Mouse (Mus musculus): ENCODE data around the gene Tmem63c.
A peak's percentile ranks its signal among the peaks of the same experiment; 100 is the strongest.

The Tmem63c gene

DNA sequence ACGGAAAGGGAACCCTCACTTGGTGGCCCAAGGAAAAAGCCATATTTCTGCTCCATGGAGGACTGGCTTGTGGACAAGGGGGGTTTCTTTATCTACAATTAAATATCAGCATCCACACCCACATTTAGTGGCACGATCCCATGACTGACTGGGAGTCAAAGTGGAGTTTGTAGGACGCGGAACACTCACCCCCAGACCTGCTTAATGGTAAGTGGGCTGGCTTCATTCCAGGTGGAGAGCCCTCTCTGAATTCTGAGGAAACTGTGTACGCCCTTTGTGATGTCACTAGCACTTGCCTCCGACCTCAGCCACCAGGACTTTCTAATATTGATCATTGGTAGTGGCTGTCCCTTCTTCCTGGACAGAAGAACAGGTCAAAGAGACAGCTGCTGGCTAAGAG lies at the start of gene Tmem63c:
Gene Tmem63c (plus strand): TSS at position 301 of the 400 bp plus-strand sequence.
- DNase-seq (ENCODE audit: low spot score in 2 of 2): no peak

DNA sequence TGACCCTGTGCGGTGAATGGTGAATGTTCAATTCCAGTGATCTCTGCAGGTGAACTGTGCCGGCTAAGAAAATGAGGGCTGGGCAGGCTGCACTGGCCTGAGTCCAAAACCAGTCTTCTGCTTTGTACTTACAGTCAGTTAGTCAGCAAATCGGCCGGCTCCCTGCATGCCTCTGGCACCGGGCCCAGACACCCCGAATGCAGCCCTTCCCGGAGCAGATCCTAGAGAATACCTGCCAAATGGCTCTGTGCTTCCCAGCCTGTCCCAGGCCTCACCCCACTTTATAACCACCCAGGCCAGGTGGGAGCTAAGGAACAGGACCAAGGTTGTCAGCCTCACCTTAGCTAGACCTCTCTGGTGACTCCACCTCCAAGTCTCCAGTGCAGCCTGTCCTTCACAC lies 47.9 kb upstream of the Tmem63c start:
- DNase-seq (ENCODE audit: low spot score in 2 of 2): peak; percentile 73

DNA sequence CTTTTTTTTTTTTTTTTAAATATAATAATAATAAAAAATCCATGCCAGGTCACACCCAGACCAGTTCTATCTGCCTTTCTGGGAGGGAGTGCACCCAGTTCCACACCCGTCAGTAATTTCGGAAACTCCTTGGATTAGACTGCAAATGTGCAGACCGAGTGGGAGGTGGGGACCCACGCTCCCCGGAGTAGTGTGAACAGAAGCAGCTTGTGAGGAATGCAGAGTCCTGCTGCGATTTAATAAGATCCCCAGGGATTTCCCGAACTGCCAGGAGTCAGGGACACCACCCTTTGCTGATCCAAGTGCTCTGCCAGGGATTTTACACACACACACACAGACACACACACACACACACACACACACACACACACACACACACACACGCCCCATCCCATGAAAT lies 47.4 kb upstream of the Tmem63c start:
- DNase-seq (ENCODE audit: low spot score in 2 of 2): peak; percentile 72 to 78

DNA sequence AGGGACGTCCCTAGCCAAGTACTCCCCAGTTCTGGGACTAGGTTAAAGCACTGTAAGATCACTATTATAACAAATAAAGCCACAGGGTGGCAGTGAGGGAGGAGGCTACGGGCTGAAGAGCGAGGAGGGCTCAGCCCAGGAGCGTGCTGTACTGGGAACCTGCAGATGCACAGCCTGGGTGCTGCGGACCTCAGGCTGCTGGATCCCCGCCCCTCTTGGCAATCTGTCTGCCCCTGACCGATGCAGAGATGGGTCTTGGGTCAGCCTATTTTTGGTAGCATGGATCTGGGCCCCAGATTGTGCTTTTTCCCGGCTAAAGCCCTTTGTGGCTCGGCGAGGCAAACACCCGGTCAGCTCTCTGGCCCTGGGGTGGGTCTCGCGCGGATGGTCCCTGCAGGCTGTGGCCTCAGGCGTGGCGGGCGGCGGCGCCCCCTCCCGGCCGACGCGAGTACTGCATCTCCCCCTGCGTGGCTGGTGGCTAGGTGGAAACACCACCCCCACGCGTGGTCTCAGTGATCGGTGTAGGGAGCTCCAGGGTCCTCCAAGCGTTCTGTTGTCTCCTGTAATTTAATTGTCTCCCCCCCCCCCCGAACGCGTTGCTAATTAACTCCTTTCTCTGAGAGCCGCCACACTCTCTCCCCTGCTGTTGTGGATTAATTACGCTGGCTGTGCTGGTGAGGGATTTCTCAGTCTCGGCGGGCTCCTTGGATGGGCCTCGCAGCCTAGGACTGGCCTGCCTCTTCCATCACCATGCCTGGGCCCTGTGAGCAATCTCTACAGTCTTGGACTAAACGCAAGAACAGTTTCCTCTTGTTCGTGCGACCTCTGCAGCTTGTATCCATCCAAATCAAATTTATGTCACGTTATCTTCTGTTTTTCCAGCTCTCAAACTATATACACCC lies 46.5 kb upstream of the Tmem63c start:
- peak; percentile 72 to 76 for DNase-seq (ENCODE audit: low spot score in 2 of 2)

DNA sequence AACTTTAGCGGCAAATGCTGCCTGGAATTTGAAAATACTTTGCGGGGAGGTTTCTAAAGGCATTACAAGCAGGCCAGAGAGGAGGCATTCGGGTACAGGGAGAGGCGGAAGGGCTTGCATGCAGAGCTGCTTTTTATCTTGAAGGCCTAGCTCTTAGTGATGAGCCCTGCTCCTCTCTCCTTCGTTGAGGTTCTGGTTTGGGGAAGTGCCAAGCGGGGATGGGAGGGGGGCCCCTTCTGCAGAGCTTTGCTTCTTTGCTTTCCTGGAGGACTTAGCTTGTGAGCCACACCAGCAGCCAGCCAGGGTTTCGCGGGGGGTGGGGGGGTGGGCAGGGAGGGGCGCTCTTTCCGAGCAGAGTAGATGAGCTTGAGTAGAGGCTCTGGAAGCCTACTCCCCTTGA lies 45.4 kb upstream of the Tmem63c start:
- no peak for DNase-seq (ENCODE audit: low spot score in 2 of 2)

DNA sequence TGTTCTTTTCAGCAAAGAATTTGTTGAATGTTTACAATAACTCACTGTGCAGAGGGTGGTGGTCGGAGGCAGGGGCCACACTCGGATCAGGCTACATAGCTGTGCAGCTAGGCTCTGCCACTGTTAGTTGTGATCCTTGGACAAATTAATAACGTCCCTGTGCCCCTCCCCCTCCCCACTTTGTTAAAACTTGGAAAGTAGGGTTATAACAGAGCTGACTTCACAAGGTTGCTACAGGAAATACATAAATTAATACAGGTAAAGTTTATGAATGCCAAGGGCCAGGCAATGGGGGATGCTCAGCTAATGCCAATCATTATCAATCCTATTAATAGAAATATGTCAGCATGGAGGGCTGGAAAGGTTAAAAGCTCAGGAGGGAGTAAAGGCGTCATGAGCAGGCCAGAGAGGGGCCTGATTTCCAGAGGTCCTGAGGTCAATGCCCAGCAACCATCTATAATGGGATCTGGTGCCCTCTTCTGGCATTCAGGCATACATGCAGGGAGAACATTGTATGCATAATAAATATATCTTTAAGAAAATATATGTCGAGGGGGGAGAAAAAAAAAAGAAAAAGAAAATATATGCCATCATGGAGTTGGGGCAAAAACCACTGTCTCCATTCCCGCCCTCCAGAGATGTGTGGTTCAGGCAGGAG lies 44.5 kb upstream of the Tmem63c start:
- no peak for DNase-seq (ENCODE audit: low spot score in 2 of 2)

- DNase-seq (ENCODE audit: low spot score in 2 of 2): peak; percentile 83 to 89
Measured at GRCm38 (mm10) chr12:86977833-86978232, 43.3 kb upstream of the Tmem63c start.

DNA sequence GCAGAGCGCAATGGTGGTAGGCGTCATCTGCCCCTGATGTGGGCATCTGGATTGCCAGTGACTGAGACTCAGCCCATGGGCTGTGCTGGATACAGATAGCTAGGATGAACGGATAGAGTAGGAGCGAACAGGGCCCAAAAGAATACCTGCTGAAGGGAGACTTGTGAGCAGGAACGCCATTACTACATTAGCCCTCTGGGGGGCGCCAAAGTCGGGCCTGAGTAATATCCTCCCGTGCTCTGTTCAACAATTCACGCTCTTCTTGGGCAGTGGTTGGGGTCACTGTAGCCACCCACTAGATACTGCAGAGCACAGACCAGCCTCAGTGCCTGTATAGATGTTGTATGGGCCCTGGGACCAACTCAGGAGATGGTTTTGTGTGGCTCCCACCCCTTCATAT lies 40.0 kb upstream of the Tmem63c start:
- DNase-seq (ENCODE audit: low spot score in 2 of 2): no peak

DNA sequence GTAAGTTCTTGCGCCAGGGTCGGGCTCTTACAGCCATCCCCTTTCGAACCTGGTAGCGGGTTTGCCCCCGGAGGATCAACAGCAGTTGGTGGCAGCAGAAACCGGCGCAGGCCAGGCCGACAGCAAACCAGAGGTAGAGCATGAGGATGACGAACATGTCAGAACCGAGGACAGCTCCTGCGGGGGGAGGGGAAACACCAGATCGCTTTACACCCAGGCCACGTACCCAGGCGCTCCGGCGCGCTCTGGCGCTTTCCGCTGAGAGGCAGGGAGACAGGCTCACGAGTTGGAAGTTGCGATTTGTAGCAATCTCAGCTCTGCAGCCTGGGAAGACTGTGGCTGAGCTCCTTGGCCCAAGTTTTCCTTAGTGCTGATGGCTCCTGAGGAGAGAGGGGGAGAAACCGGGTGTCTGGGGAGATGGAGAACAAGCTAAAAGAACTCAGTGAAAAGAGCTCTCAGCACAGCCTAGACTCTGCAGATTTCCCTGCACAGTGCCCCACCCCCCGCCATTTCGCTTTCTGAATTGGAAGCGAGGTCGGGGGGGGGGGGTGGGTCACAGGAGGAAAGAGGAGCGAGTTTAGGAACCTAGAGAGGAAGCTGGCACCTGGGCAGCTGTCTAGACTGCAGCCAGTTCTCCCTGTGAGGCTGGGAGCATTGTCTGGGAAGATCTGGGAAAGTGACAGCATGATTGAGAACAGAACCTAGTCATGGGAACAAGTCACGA lies 37.5 kb upstream of the Tmem63c start:
- DNase-seq (ENCODE audit: low spot score in 2 of 2): peak; percentile 65 to 66

DNA sequence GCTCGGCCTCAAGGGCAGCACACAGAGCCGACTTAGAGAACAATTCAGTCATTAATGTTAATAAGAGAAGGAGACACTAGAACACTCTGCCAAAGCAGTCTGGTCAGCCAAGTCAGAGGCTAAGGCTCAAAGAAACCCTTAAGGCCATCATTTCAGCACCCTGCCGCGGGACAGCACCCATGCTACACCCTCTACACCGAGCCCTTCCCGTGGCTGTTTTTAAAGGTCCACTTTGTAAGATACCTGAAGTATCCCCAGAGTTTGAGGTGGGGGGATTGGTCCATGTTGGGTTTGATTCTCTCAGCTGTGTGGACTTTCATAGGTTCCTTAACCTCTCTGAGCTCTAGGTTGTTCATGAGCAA lies 37.0 kb upstream of the Tmem63c start:
- DNase-seq (ENCODE audit: low spot score in 2 of 2): no peak

DNA sequence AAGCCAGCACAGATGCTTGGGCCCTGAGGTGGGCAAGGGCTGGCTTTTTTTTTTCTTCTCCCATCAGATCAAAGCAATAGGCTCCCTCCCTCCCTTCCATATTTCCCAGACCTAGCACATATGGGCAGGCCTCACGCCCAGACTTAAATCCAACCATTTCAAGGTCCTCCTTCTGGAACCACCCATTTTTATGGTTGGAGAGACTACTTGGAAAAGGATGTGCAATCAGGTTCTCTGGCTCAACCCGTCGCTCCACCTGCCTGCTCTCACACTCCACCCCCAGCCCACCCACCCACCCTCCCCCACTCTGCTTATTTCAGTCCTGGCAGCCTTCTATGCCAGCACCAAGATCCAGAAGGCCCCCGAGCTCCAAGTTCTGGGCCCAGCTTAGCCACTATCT lies 34.6 kb upstream of the Tmem63c start:
- DNase-seq (ENCODE audit: low spot score in 2 of 2): no peak

- no peak for DNase-seq (ENCODE audit: low spot score in 2 of 2)
Measured at GRCm38 (mm10) chr12:86988227-86988626, 32.9 kb upstream of the Tmem63c start.

- DNase-seq (ENCODE audit: low spot score in 2 of 2): no peak
Measured at GRCm38 (mm10) chr12:86989378-86989777, 31.8 kb upstream of the Tmem63c start.

DNA sequence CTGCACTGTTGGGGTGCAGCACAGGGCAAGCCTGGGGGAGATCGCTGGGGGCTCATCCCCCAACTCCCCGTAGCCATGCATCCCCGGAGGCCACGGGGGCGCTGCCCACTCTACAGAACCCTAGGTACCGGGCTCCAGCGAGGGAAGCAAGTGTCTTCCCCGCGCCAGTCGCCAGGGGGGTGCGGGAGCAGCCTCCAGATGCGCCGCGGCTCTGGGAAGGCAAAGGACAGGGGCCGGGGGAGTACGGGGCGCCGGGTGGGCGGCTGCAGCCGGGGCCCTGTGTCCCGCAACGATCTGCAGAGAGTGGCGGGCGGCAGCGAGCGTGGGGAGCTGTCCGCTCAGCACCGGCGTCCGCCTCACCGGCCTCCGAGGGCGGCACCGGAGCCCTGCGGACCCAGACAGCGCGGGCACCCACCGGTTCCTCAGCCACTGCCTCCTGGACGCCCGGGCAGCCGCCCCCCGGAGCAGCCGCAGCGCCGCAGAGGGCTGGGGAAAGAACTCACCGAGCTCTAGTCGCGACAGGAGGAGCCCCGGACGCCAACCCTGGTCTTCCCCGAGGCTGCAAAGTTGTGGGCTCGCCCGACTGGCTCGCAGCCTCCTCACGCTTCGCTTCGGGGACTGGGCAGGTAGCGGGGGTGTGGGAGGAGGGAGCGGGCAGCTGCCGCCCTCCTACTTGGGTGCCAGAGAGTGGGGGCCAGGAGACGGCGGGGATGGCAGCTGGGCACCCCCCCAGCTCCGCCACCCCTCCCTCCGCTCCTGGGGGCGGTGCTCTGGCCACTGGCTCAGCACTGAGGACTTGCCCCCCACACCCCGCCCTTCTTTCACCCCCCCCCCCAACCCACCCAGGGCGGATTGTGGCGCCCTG lies 31.0 kb upstream of the Tmem63c start, which contains the start of gene Zdhhc22:
Gene Zdhhc22 (minus strand): TSS at position 541 of the 865 bp plus-strand sequence.
- no peak for DNase-seq (ENCODE audit: low spot score in 2 of 2)

- no peak for DNase-seq (ENCODE audit: low spot score in 2 of 2)
Measured at GRCm38 (mm10) chr12:86990755-86991110, 30.4 kb upstream of the Tmem63c start.

GRCm38 (mm10) chr12:86994166-86994565 lies 27.0 kb upstream of the Tmem63c start:
- no peak for DNase-seq (ENCODE audit: low spot score in 2 of 2)

DNA sequence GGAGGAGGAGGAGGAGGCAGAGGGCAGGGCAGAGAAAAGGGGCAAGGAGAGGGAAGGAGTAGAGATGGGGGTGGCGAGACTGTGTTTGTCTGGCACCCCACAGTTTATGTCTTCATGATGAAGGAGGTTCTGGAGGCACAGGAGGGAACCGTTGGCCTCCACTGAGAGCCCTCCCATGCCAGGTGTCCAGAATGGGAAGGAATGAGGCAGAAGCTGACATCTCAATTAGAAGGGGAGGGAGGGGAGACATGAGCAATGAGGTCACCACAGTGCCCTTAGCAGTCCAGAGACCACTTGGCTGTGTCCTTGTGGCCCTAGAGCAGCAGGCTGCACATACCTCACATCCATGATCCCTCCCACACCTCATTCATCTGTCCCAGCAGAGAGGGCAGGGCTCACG lies 26.4 kb upstream of the Tmem63c start:
- DNase-seq (ENCODE audit: low spot score in 2 of 2): no peak

DNA sequence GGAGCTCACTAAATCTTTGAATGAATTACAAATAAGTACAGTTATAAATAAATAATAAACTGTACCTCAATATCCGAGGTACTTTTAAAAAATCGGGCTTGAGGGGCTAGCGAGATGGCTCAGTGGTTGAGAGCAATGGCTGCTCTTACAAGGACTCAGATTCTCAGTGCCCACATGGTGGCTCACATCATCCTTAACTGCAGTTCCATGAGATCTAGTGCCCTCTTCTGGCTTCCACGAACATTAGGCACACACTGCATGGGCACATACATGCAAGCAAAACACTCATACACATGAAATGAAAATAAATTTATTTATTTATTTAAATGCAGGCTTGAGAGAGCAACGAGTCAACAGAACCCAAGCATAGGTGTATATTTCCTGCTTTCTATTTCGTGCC lies 25.2 kb upstream of the Tmem63c start:
- DNase-seq (ENCODE audit: low spot score in 2 of 2): no peak

- DNase-seq (ENCODE audit: low spot score in 2 of 2): no peak
Measured at GRCm38 (mm10) chr12:86998699-86999098, 22.4 kb upstream of the Tmem63c start.

- DNase-seq (ENCODE audit: low spot score in 2 of 2): no peak
Measured at GRCm38 (mm10) chr12:86999283-86999820, 21.8 kb upstream of the Tmem63c start.

DNA sequence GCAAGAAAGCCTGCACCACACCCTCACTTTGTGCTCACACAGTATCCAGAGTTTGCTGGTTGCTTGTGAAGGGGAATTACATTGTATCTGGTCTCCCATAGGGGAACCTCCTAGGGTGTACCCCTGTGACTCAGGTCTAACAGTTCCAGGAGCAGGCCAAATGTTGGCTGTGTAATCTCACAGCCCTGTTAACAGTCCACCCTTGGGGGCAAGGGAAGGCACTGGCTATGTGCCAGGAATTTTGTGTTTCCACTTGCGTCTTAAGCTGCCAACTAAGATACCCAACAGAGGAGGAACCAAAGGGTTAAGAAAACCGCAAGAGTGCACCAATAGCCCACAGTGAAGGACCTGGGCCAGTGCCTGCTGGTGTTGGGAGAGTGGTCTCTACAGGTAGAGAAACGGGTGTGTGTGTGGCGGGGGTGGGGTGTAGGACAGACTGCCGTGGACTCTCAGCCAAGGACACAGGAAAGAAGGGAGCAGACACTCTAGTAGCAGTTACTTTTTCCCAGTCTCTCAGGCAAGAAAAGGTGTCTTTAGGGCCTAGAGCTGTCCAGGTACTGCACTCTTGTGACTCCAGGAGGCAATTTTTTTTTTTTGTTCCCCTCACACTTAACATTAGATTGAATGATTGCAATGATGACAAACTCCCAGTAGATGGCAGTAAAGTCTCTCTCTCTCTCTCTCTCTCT lies 20.8 kb upstream of the Tmem63c start:
- no peak for DNase-seq (ENCODE audit: low spot score in 2 of 2)

Data from right cerebral cortex, adult 2 months (tissue).